Mouse (Mus musculus): Measurements from ENCODE around the gene Nfam1. TPM values are rescaled to one million over a fixed set of nuclear protein-coding genes. Genes with fewer than 3 reads are reported as not detected.
A peak's percentile ranks its signal among the peaks of the same experiment; 100 is the strongest.
"Not testable (repeated sequence)": the region's sequence is repeated elsewhere in the genome, so short reads cannot be mapped to it uniquely, and the experiment has no call there.

The Nfam1 gene
- polyA plus RNA-seq (2016; fragmentation: Nextera tagmentation; extraction: Ambion mirVana): 2.4 and 2.6 TPM in 2 replicates

- H3K27me3 ChIP-seq (replicated peaks; ENCODE audit: low read depth, poor library complexity, severe bottlenecking): peaks cover 67% of the 10 kb centered on the region
- H3K27ac ChIP-seq (replicated peaks): peak within 1 kb of the TSS; percentile 55; the same call in 1 of the 2 replicates
- H3K9me3 ChIP-seq: no peaks in the 10 kb centered on the region
- WGBS: 40% methylated on average over 17 of the region's 17 CpGs
- no peak for DNase-seq (ENCODE audit: low spot score)
- peak within 1 kb of the TSS; percentile 19; the same call in 1 of the 2 replicates for H3K4me3 ChIP-seq
- no peaks in the 10 kb centered on the region for H3K36me3 ChIP-seq (replicated peaks)
- H3K4me1 ChIP-seq: peaks cover 50% of the 10 kb centered on the region
These were observed at the start of gene Nfam1 for GRCm38 (mm10) chr15:83032981-83033541. Gene Nfam1 (minus strand): TSS chr15:83033306.

GRCm38 (mm10) chr15:83075607-83076525 lies 42.8 kb upstream of the Nfam1 start:
- no peaks in the 10 kb centered on the region for H3K9me3 ChIP-seq
- H3K4me1 ChIP-seq: 0 out of 2 replicates have a peak, but pooled peaks cover under 1% of the 10 kb centered on the region
- peaks cover 12% of the 10 kb centered on the region for H3K27me3 ChIP-seq (replicated peaks; ENCODE audit: low read depth, poor library complexity, severe bottlenecking)
- H3K36me3 ChIP-seq (replicated peaks): no peaks in the 10 kb centered on the region
- no peak overlapping the region for H3K4me3 ChIP-seq
- DNase-seq (ENCODE audit: low spot score): no peak
- 72% methylated on average over 27 of the region's 27 CpGs for WGBS
- no peak overlapping the region for H3K27ac ChIP-seq (replicated peaks)

- Histone ChIP-seq H3K36me3 (replicated peaks) (no peaks in the 10 kb centered on the region), H3K9me3 (no peaks in the 10 kb centered on the region), H3K4me1 (no peaks in the 10 kb centered on the region), H3K27me3 (replicated peaks; ENCODE audit: low read depth, poor library complexity, severe bottlenecking) (peaks cover 12% of the 10 kb centered on the region), H3K27ac (replicated peaks) (no peak overlapping the region), H3K4me3 (no peak overlapping the region)
- DNase-seq (ENCODE audit: low spot score): no peak
- WGBS: 92% methylated on average over 4 of the region's 4 CpGs
These were observed 41.1 kb upstream of the Nfam1 start for GRCm38 (mm10) chr15:83074179-83074578.

- H3K4me3 ChIP-seq: no peak overlapping the region
- 87% methylated on average over 5 of the region's 5 CpGs for WGBS
- DNase-seq (ENCODE audit: low spot score): no peak
- no peak overlapping the region for H3K27ac ChIP-seq (replicated peaks)
- no peaks in the 10 kb centered on the region for H3K36me3 ChIP-seq (replicated peaks)
- H3K27me3 ChIP-seq (replicated peaks; ENCODE audit: low read depth, poor library complexity, severe bottlenecking): peaks cover 8% of the 10 kb centered on the region
- no peaks in the 10 kb centered on the region for H3K4me1 ChIP-seq
- no peaks in the 10 kb centered on the region for H3K9me3 ChIP-seq
These were observed 38.6 kb upstream of the Nfam1 start for GRCm38 (mm10) chr15:83071752-83072151.

- Histone ChIP-seq H3K36me3 (replicated peaks) (no peaks in the 10 kb centered on the region), H3K4me3 (no peak overlapping the region), H3K9me3 (no peaks in the 10 kb centered on the region), H3K4me1 (no peaks in the 10 kb centered on the region), H3K27me3 (replicated peaks; ENCODE audit: low read depth, poor library complexity, severe bottlenecking) (peaks cover under 1% of the 10 kb centered on the region; the same call in 1 of the 2 replicates), H3K27ac (replicated peaks) (no peak overlapping the region)
- no peak for DNase-seq (ENCODE audit: low spot score)
- 89% methylated on average over 3 of the region's 3 CpGs for WGBS
These were observed 37.8 kb upstream of the Nfam1 start for GRCm38 (mm10) chr15:83070942-83071341.

- H3K36me3 ChIP-seq (replicated peaks): no peaks in the 10 kb centered on the region
- H3K9me3 ChIP-seq: no peaks in the 10 kb centered on the region
- H3K27ac ChIP-seq (replicated peaks): no peak overlapping the region
- no peaks in the 10 kb centered on the region for H3K27me3 ChIP-seq (replicated peaks; ENCODE audit: low read depth, poor library complexity, severe bottlenecking)
- H3K4me1 ChIP-seq: no peaks in the 10 kb centered on the region
- no peak overlapping the region for H3K4me3 ChIP-seq
- 92% methylated on average over 5 of the region's 5 CpGs for WGBS
- DNase-seq (ENCODE audit: low spot score): no peak
These were observed 35.2 kb upstream of the Nfam1 start for GRCm38 (mm10) chr15:83068270-83068669.

- whole genome bisulfite sequencing: 86% methylated on average over 4 of the region's 4 CpGs
- H3K9me3 ChIP-seq: no peaks in the 10 kb centered on the region
- H3K27me3 ChIP-seq (replicated peaks; ENCODE audit: low read depth, poor library complexity, severe bottlenecking): no peaks in the 10 kb centered on the region; the same call in 1 of the 2 replicates
- H3K27ac ChIP-seq (replicated peaks): no peak overlapping the region
- no peaks in the 10 kb centered on the region for H3K36me3 ChIP-seq (replicated peaks)
- H3K4me3 ChIP-seq: no peak overlapping the region
- no peak for DNase-seq (ENCODE audit: low spot score)
- H3K4me1 ChIP-seq: peaks cover 11% of the 10 kb centered on the region
These were observed 32.4 kb upstream of the Nfam1 start for GRCm38 (mm10) chr15:83065543-83065942.

- H3K27ac ChIP-seq (replicated peaks); H3K36me3 ChIP-seq (replicated peaks); H3K27me3 ChIP-seq (replicated peaks; ENCODE audit: low read depth, poor library complexity, severe bottlenecking); DNase-seq (ENCODE audit: low spot score); H3K4me3 ChIP-seq; H3K9me3 ChIP-seq: not testable (repeated sequence)
- H3K4me1 ChIP-seq: peaks cover 24% of the 10 kb centered on the region
- 89% methylated on average over 2 of the region's 2 CpGs for WGBS
These were observed 29.5 kb upstream of the Nfam1 start for GRCm38 (mm10) chr15:83062582-83062981.

- H3K27ac ChIP-seq (replicated peaks): no peak overlapping the region; the same call in 1 of the 2 replicates
- H3K9me3 ChIP-seq: peaks cover 3% of the 10 kb centered on the region; the same call in 1 of the 2 replicates
- H3K4me3 ChIP-seq: no peak overlapping the region
- H3K36me3 ChIP-seq (replicated peaks): no peaks in the 10 kb centered on the region
- no peak for DNase-seq (ENCODE audit: low spot score)
- peaks cover 11% of the 10 kb centered on the region for H3K27me3 ChIP-seq (replicated peaks; ENCODE audit: low read depth, poor library complexity, severe bottlenecking)
- WGBS: 14% methylated on average over 5 of the region's 5 CpGs
- H3K4me1 ChIP-seq: peaks cover 32% of the 10 kb centered on the region
These were observed 28.6 kb upstream of the Nfam1 start for GRCm38 (mm10) chr15:83061689-83062088.

- Histone ChIP-seq H3K9me3 (peaks cover 3% of the 10 kb centered on the region; the same call in 1 of the 2 replicates), H3K4me3 (no peak overlapping the region), H3K27me3 (replicated peaks; ENCODE audit: low read depth, poor library complexity, severe bottlenecking) (peaks cover 12% of the 10 kb centered on the region), H3K4me1 (peaks cover 43% of the 10 kb centered on the region), H3K36me3 (replicated peaks) (no peaks in the 10 kb centered on the region), H3K27ac (replicated peaks) (no peak overlapping the region)
- WGBS: 32% methylated on average over 5 of the region's 5 CpGs
- DNase-seq (ENCODE audit: low spot score): no peak
These were observed 26.1 kb upstream of the Nfam1 start for GRCm38 (mm10) chr15:83059233-83059660.

- Histone ChIP-seq H3K27ac (replicated peaks) (no peak overlapping the region), H3K27me3 (replicated peaks; ENCODE audit: low read depth, poor library complexity, severe bottlenecking) (peaks cover 14% of the 10 kb centered on the region), H3K4me3 (no peak overlapping the region), H3K36me3 (replicated peaks) (no peaks in the 10 kb centered on the region), H3K4me1 (peaks cover 51% of the 10 kb centered on the region), H3K9me3 (peaks cover 3% of the 10 kb centered on the region; the same call in 1 of the 2 replicates)
- WGBS: 71% methylated on average over 8 of the region's 8 CpGs
- DNase-seq (ENCODE audit: low spot score): no peak
These were observed 24.4 kb upstream of the Nfam1 start for GRCm38 (mm10) chr15:83057533-83057932.

GRCm38 (mm10) chr15:83056378-83057083 lies 23.4 kb upstream of the Nfam1 start:
- peaks cover 17% of the 10 kb centered on the region for H3K27me3 ChIP-seq (replicated peaks; ENCODE audit: low read depth, poor library complexity, severe bottlenecking)
- H3K27ac ChIP-seq (replicated peaks): peak overlapping the region; percentile 77
- DNase-seq (ENCODE audit: low spot score): peak; percentile 55
- peaks cover 3% of the 10 kb centered on the region; the same call in 1 of the 2 replicates for H3K9me3 ChIP-seq
- peaks cover 56% of the 10 kb centered on the region for H3K4me1 ChIP-seq
- WGBS: under 1% methylated on average over 29 of the region's 29 CpGs
- H3K4me3 ChIP-seq: peak overlapping the region; percentile 55
- no peaks in the 10 kb centered on the region for H3K36me3 ChIP-seq (replicated peaks)

Data from embryonic facial prominence, embryonic 10.5 days (tissue).